In genomic region chr16:95964427-95965023, GRCm38 (mm10) we compare ENCODE assay signal across 8 mouse cellular contexts. TPM values are rescaled to one million over a fixed set of nuclear protein-coding genes. Genes with fewer than 3 reads are reported as not detected.
DNase-seq lines count a peak whose midpoint lies in the region; ATAC-seq and TF ChIP-seq lines count a peak whose summit lies in the region.
"Had no signal": no experiment of that assay in that cellular context is flagged by ENCODE, and none has a peak within 500 bp of the region (broad histone marks: within the 10 kb centered on the region; RNA-seq: fewer than 3 reads in every experiment).

No protein-coding gene starts in this region.

- H3K36me3 ChIP-seq in kidney, embryonic 16.5 days (ENCODE audit: insufficient read depth, low read length): no peaks in the 10 kb centered on the region
- no peaks in the 10 kb centered on the region for H3K36me3 ChIP-seq in liver, embryonic 14.5 days (replicated peaks; ENCODE audit: control insufficient read depth, insufficient read depth, low read depth)
- H3K36me3 ChIP-seq: neural tube, embryonic 12.5 days had no signal

- no peaks in the 10 kb centered on the region for H3K27me3 ChIP-seq in kidney, embryonic 16.5 days (ENCODE audit: insufficient read depth, low read length)
- no peaks in the 10 kb centered on the region for H3K27me3 ChIP-seq in liver, embryonic 14.5 days (ENCODE audit: control insufficient read depth, insufficient read depth, low read length)
- H3K27me3 ChIP-seq: neural tube, embryonic 12.5 days had no signal

- no peak overlapping the region for H3K4me3 ChIP-seq in kidney, embryonic 16.5 days (ENCODE audit: low read length)
- no peak overlapping the region for H3K4me3 ChIP-seq in liver, embryonic 14.5 days (ENCODE audit: insufficient read depth in 1 of 2, low read depth in 2 of 2, low read length in 2 of 2)
- H3K4me3 ChIP-seq: neural tube, embryonic 12.5 days had no signal

- H3K9me3 ChIP-seq in kidney, embryonic 16.5 days (ENCODE audit: low read length): no peaks in the 10 kb centered on the region
- no peaks in the 10 kb centered on the region for H3K9me3 ChIP-seq in liver, embryonic 14.5 days (ENCODE audit: control insufficient read depth, low read length)
- H3K9me3 ChIP-seq: neural tube, embryonic 12.5 days had no signal

- no peak overlapping the region for H3K27ac ChIP-seq in kidney, embryonic 16.5 days (ENCODE audit: low read length)
- H3K27ac ChIP-seq in liver, embryonic 14.5 days: no peak overlapping the region
- H3K27ac ChIP-seq: neural tube, embryonic 12.5 days had no signal

- peak; percentile 60 for DNase-seq in kidney, postnatal 10 days
- DNase-seq in CD4-positive helper T cell, adult 2 months (ENCODE audit: low read depth, low spot score): peak; percentile 51
- peak; percentile 26 for DNase-seq in Muller cell, postnatal 12 days (ENCODE audit: inconsistent ontology term)
- peak in 1 of 3 experiments; percentile 24 for DNase-seq in liver, embryonic 14.5 days (ENCODE audit: low read depth in 3 of 3, low spot score in 3 of 3)
- peak; percentile 74 for DNase-seq in thymus, postnatal 14 days

- peak; percentile 63 for TF ChIP-seq CTCF in liver, embryonic 14.5 days (IDR thresholded peaks at IDR 0.05; ENCODE audit: low read depth)

- 35% methylated on average over 11 of the region's 11 CpGs for WGBS in kidney, embryonic 16.5 days
- WGBS in liver, embryonic 14.5 days (ENCODE audit: insufficient replicate concordance): 44% methylated on average over 11 of the region's 11 CpGs

- ATAC-seq in kidney, embryonic 16.5 days (ENCODE audit: low FRiP score, low TSS enrichment): no peak
- peak; percentile 60; the same call in 1 of the 2 replicates for ATAC-seq in erythroblast, adult 5-6 weeks (replicated peaks; ENCODE audit: low FRiP score, poor library complexity, severe bottlenecking)
- no peak for ATAC-seq in liver, embryonic 14.5 days (ENCODE audit: insufficient read depth)

- no peak overlapping the region for H3K4me2 ChIP-seq in kidney, embryonic 16.5 days (replicated peaks; ENCODE audit: low read depth, low read length)
- H3K4me2 ChIP-seq in liver, embryonic 14.5 days (ENCODE audit: low read depth): no peak overlapping the region
- H3K4me2 ChIP-seq: neural tube, embryonic 12.5 days had no signal

- TF ChIP-seq EP300 in liver, embryonic 14.5 days (IDR thresholded peaks at IDR 0.05; ENCODE audit: low read depth): no peak

- H3K4me1 ChIP-seq in kidney, embryonic 16.5 days (ENCODE audit: insufficient read depth, low read length): no peaks in the 10 kb centered on the region
- H3K4me1 ChIP-seq in liver, embryonic 14.5 days (replicated peaks; ENCODE audit: control insufficient read depth in 2 of 2, insufficient read depth in 2 of 2, low read length in 1 of 2): no peaks in the 10 kb centered on the region
- H3K4me1 ChIP-seq: neural tube, embryonic 12.5 days had no signal

- no peak overlapping the region for H3K9ac ChIP-seq in kidney, embryonic 16.5 days (replicated peaks; ENCODE audit: low read length)
- H3K9ac ChIP-seq in liver, embryonic 14.5 days (replicated peaks): no peak overlapping the region
- H3K9ac ChIP-seq: neural tube, embryonic 12.5 days had no signal

RNA-seq across cellular contexts. Expression of gene Psmg1, which starts 26.2 kb away (rescaled TPM):
- polyA plus RNA-seq in kidney, embryonic 16.5 days (2015; fragmentation: Nextera tagmentation; extraction: Ambion mirVana): 73.3 and 88.6 TPM in 2 replicates
- 12.3 and 21.3 TPM in 2 replicates for total RNA-seq in erythroblast, adult 5-6 weeks (2015; ENCODE audit: low replicate concordance)
- total RNA-seq in erythroblast, adult 5-6 weeks (2017; ENCODE audit: low replicate concordance): 5.1 and 10.3 TPM in 2 replicates
- polyA plus RNA-seq in liver, embryonic 14.5 days (2012; rRNA removed): 19.9 and 28.9 TPM in 2 replicates
- polyA plus RNA-seq in liver, embryonic 14.5 days (2014; fragmentation: Nextera tagmentation; extraction: Ambion mirVana): 43.7 and 49.5 TPM in 2 replicates
